Mouse (Mus musculus): ENCODE data around the gene Celf2.

The Celf2 gene

GRCm38 (mm10) chr2:6557749-6558148, 951.6 kb downstream of the Celf2 start:
- no peak for DNase-seq (ENCODE audit: low read depth in 1 of 2, low spot score in 2 of 2)

GRCm38 (mm10) chr2:6556913-6557312, 952.5 kb downstream of the Celf2 start:
- DNase-seq (ENCODE audit: low read depth in 1 of 2, low spot score in 2 of 2) = no peak

GRCm38 (mm10) chr2:6553656-6554055, 955.7 kb downstream of the Celf2 start:
- DNase-seq (ENCODE audit: low read depth in 1 of 2, low spot score in 2 of 2) = no peak

GRCm38 (mm10) chr2:6549251-6549650, 960.1 kb downstream of the Celf2 start:
- DNase-seq (ENCODE audit: low read depth in 1 of 2, low spot score in 2 of 2) = no peak

GRCm38 (mm10) chr2:6547139-6547664, 962.2 kb downstream of the Celf2 start:
- no peak for DNase-seq (ENCODE audit: low read depth in 1 of 2, low spot score in 2 of 2)

GRCm38 (mm10) chr2:6546462-6547138, 962.8 kb downstream of the Celf2 start:
- no peak for DNase-seq (ENCODE audit: low read depth in 1 of 2, low spot score in 2 of 2)

GRCm38 (mm10) chr2:6545127-6545931, 964.0 kb downstream of the Celf2 start:
- DNase-seq (ENCODE audit: low read depth in 1 of 2, low spot score in 2 of 2) = no peak

- no peak for DNase-seq (ENCODE audit: low read depth in 1 of 2, low spot score in 2 of 2)
Observed at GRCm38 (mm10) chr2:6543650-6544049, 965.7 kb downstream of the Celf2 start.

- no peak for DNase-seq (ENCODE audit: low read depth in 1 of 2, low spot score in 2 of 2)
Observed at GRCm38 (mm10) chr2:6542556-6543180, 966.7 kb downstream of the Celf2 start.

- no peak for DNase-seq (ENCODE audit: low read depth in 1 of 2, low spot score in 2 of 2)
Observed at GRCm38 (mm10) chr2:6540825-6541224, 968.5 kb downstream of the Celf2 start.

GRCm38 (mm10) chr2:6540092-6540491, 969.3 kb downstream of the Celf2 start:
- no peak for DNase-seq (ENCODE audit: low read depth in 1 of 2, low spot score in 2 of 2)

GRCm38 (mm10) chr2:6538500-6538899, 970.9 kb downstream of the Celf2 start:
- DNase-seq (ENCODE audit: low read depth in 1 of 2, low spot score in 2 of 2) = no peak

- DNase-seq (ENCODE audit: low read depth in 1 of 2, low spot score in 2 of 2) = no peak
Observed at GRCm38 (mm10) chr2:6538031-6538430, 971.3 kb downstream of the Celf2 start.

- no peak for DNase-seq (ENCODE audit: low read depth in 1 of 2, low spot score in 2 of 2)
Observed at GRCm38 (mm10) chr2:6537326-6537725, 972.0 kb downstream of the Celf2 start.

- no peak for DNase-seq (ENCODE audit: low read depth in 1 of 2, low spot score in 2 of 2)
Observed at GRCm38 (mm10) chr2:6536372-6536771, 973.0 kb downstream of the Celf2 start.

- no peak for DNase-seq (ENCODE audit: low read depth in 1 of 2, low spot score in 2 of 2)
Observed at GRCm38 (mm10) chr2:6532341-6532740, 977.0 kb downstream of the Celf2 start.

GRCm38 (mm10) chr2:6528076-6528475, 981.3 kb downstream of the Celf2 start:
- DNase-seq (ENCODE audit: low read depth in 1 of 2, low spot score in 2 of 2) = no peak

- no peak for DNase-seq (ENCODE audit: low read depth in 1 of 2, low spot score in 2 of 2)
Observed at GRCm38 (mm10) chr2:6526825-6527224, 982.5 kb downstream of the Celf2 start.

- DNase-seq (ENCODE audit: low read depth in 1 of 2, low spot score in 2 of 2) = no peak
Observed at GRCm38 (mm10) chr2:6526311-6526710, 983.1 kb downstream of the Celf2 start.

- no peak for DNase-seq (ENCODE audit: low read depth in 1 of 2, low spot score in 2 of 2)
Observed at GRCm38 (mm10) chr2:6523924-6524300, 985.5 kb downstream of the Celf2 start.

GRCm38 (mm10) chr2:6523261-6523923, 986.0 kb downstream of the Celf2 start:
- no peak for DNase-seq (ENCODE audit: low read depth in 1 of 2, low spot score in 2 of 2)

All from monocyte, adult 2 months (primary cell).